Mouse (Mus musculus): ENCODE measurements around the gene Gm12569. TPM values are rescaled to one million over a fixed set of nuclear protein-coding genes. Genes with fewer than 3 reads are reported as not detected.

Gene Gm12569
- total RNA-seq, 2 experiments from 2014 or later, result not detected

Other genes with a start within 250 kb of the Gm12569 start
- not detected in 2 replicates for gene Olfr1377, start 238.5 kb upstream of the Gm12569 start, total RNA-seq (2015; ENCODE audit: low replicate concordance)
- not detected in 2 replicates for gene Olfr1377, start 238.5 kb upstream of the Gm12569 start, total RNA-seq (2017; ENCODE audit: low replicate concordance)
- not detected in 2 replicates for gene Olfr51, start 216.9 kb upstream of the Gm12569 start, total RNA-seq (2015; ENCODE audit: low replicate concordance)
- not detected in 2 replicates for gene Olfr51, start 216.9 kb upstream of the Gm12569 start, total RNA-seq (2017; ENCODE audit: low replicate concordance)
- gene Olfr54, start 206.2 kb upstream of the Gm12569 start, total RNA-seq (2015; ENCODE audit: low replicate concordance), result not detected in 2 replicates
- gene Olfr54, start 206.2 kb upstream of the Gm12569 start, total RNA-seq (2017; ENCODE audit: low replicate concordance), result not detected in 2 replicates
- not detected in 2 replicates for gene Olfr1375, start 172.4 kb upstream of the Gm12569 start, total RNA-seq (2015; ENCODE audit: low replicate concordance)
- gene Olfr1375, start 172.4 kb upstream of the Gm12569 start, total RNA-seq (2017; ENCODE audit: low replicate concordance), result not detected in 2 replicates
- not detected in 2 replicates for gene Zfp354a, start 161.2 kb upstream of the Gm12569 start, total RNA-seq (2015; ENCODE audit: low replicate concordance)
- not detected in 2 replicates for gene Zfp354a, start 161.2 kb upstream of the Gm12569 start, total RNA-seq (2017; ENCODE audit: low replicate concordance)
- 246 and 290 TPM in 2 replicates for gene Clk4, start 41.3 kb downstream of the Gm12569 start, total RNA-seq (2015; ENCODE audit: low replicate concordance)
- 197 and 213 TPM in 2 replicates for gene Clk4, start 41.3 kb downstream of the Gm12569 start, total RNA-seq (2017; ENCODE audit: low replicate concordance)
- gene BC049762, start 42.6 kb downstream of the Gm12569 start, total RNA-seq (2015; ENCODE audit: low replicate concordance), result not detected in 2 replicates
- gene BC049762, start 42.6 kb downstream of the Gm12569 start, total RNA-seq (2017; ENCODE audit: low replicate concordance), result not detected in 2 replicates
- 0.72 TPM in 1 of 2 replicates, not detected in the other for gene Col23a1, start 69.4 kb downstream of the Gm12569 start, total RNA-seq (2015; ENCODE audit: low replicate concordance)
- not detected in 2 replicates for gene Col23a1, start 69.4 kb downstream of the Gm12569 start, total RNA-seq (2017; ENCODE audit: low replicate concordance)